Mouse (Mus musculus) liver, embryonic 13.5 days (tissue): ENCODE results near the gene Rasgef1c. TPM values are rescaled to one million over a fixed set of nuclear protein-coding genes. Genes with fewer than 3 reads are reported as not detected.

Experiments used
- ATAC-seq: fragments of 200-750 bp; cut with Nextera tagmentation; 2 replicates; pipeline ENCODE4 v1.8.0; 2017; ENCODE audit warnings: low read depth, mild to moderate bottlenecking, moderate number of reproducible peaks, moderate library complexity
- DNase-seq: peaks from one replicate; pipeline ENCODE4 v3.0.0; 2022
- H3K27ac ChIP-seq: fragments of 300-500 bp; sonication (generic); 2 replicates; pipeline ENCODE4 v1.5.1; 2015; ENCODE audit warnings: moderate library complexity, mild to moderate bottlenecking, inconsistent platforms
- H3K27me3 ChIP-seq: fragments of 300-500 bp; sonication (generic); 2 replicates; pipeline ENCODE4 v1.6.1; 2015; ENCODE audit warnings: mild to moderate bottlenecking, inconsistent platforms
- H3K36me3 ChIP-seq: fragments of 300-500 bp; sonication (generic); 2 replicates; pipeline ENCODE4 v1.6.1; 2015; ENCODE audit warnings: mild to moderate bottlenecking, inconsistent platforms
- H3K4me1 ChIP-seq: fragments of 300-500 bp; sonication (generic); replicated peaks from 2 replicates; pipeline ENCODE4 v1.6.1; 2015; ENCODE audit warnings: inconsistent platforms
- H3K4me2 ChIP-seq: fragments of 300-500 bp; sonication (generic); 2 replicates; pipeline ENCODE4 v1.6.1; 2015; ENCODE audit warnings: inconsistent platforms, mild to moderate bottlenecking, moderate library complexity
- H3K4me3 ChIP-seq: fragments of 300-500 bp; sonication (generic); replicated peaks from 2 replicates; pipeline ENCODE4 v1.5.1; 2015; ENCODE audit warnings: mild to moderate bottlenecking, inconsistent platforms
- H3K9ac ChIP-seq: fragments of 300-500 bp; sonication (generic); 2 replicates; pipeline ENCODE4 v1.6.1; 2015; ENCODE audit warnings: mild to moderate bottlenecking, inconsistent platforms
- H3K9me3 ChIP-seq: fragments of 300-500 bp; sonication (generic); replicated peaks from 2 replicates; pipeline ENCODE4 v1.6.1; 2016; ENCODE audit warnings: inconsistent platforms
- WGBS: fragments of 180-500 bp; shearing (Covaris S2); methylation state at CpG from one replicate; pipeline ENCODE4 v1.1.7; 2015; ENCODE audit not compliant: insufficient replicate concordance; 5-methylcytosine and 5-hydroxymethylcytosine counted together
- polyA plus RNA-seq: library from polyadenylated mRNA; unstranded; fragments of >200 nt; fragmentation: Nextera tagmentation; extraction: Ambion mirVana; gene quantifications from 2 replicates; pipeline ENCODE4 v1.2.1, GENCODE M21; 2015

The Rasgef1c gene
- polyA plus RNA-seq, 1 experiment from 2014 or later: not detected

DNA sequence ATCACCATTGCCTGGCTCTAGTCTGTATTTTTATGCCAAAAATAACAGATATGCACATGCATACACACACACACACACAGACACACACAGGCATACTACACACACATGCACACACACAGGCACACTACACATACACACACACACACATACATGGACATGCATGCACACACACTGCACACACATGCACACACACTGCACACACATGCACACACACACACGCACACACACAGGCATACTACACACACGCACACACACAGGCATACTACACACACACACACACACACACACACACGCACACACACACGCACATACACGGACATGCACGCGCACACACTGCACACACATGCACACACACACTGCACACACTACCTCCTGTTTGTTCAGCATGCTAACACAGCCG lies 77.3 kb downstream of the Rasgef1c start:
- no peak overlapping the region for H3K4me3 ChIP-seq
- no peak overlapping the region; the same call in 1 of the 2 replicates for H3K27ac ChIP-seq
- ATAC-seq (no peak), DNase-seq (no peak)
- no peaks in the 10 kb centered on the region for H3K27me3 ChIP-seq
- H3K4me1 ChIP-seq: peaks cover 41% of the 10 kb centered on the region
- 0 out of 2 replicates have a peak, but pooled peaks cover 4% of the 10 kb centered on the region for H3K9me3 ChIP-seq
- no peaks in the 10 kb centered on the region for H3K36me3 ChIP-seq
- WGBS: 79% methylated on average over 8 of the region's 8 CpGs
- no peak overlapping the region for H3K9ac ChIP-seq
- no peak overlapping the region for H3K4me2 ChIP-seq

DNA sequence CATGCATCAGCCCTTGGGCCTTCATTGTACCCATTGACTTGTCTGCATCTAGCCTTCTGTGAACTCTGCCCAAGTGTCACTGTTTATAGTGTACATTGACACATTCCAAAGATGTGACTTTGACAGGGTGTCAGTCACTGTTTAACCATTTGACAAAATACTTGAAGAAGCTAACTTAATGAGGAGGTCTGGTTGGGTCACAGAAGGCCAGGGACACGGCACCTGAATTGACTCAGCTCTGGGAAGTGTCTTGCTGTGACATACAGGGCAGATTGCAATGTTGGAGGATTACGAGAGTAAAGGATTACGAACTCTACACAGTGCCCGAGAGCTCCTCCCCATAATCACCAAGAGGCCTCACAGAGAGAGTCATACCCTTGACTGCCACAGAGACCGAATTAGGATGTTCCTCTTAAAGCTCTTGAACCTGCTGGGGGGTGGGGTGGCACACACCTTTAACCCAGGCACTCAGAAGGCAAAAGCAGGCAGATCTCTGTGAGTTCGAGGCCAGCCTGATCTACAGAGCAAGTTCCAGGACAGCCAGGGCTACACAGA lies 79.1 kb downstream of the Rasgef1c start:
- peak overlapping the region; percentile 46 for H3K9ac ChIP-seq
- peak overlapping the region; percentile 52; the same call in 1 of the 2 replicates for H3K4me2 ChIP-seq

GRCm38 (mm10) chr11:49981321-49981963 lies 79.8 kb downstream of the Rasgef1c start:
- DNase-seq (peak; percentile 70), ATAC-seq (peak; percentile 82)
- Histone ChIP-seq H3K9me3 (no peaks in the 10 kb centered on the region), H3K9ac (peak overlapping the region; percentile 46), H3K4me1 (peaks cover 64% of the 10 kb centered on the region), H3K4me2 (peak overlapping the region; percentile 52), H3K36me3 (no peaks in the 10 kb centered on the region), H3K27me3 (no peaks in the 10 kb centered on the region), H3K27ac (peak overlapping the region; percentile 86), H3K4me3 (no peak overlapping the region; the same call in 1 of the 2 replicates)
- WGBS: 8% methylated on average over 7 of the region's 7 CpGs

More for the DNA sequence above, 79.1 kb downstream of the Rasgef1c start:
- H3K27me3 ChIP-seq: no peaks in the 10 kb centered on the region
- peaks cover 59% of the 10 kb centered on the region for H3K4me1 ChIP-seq
- WGBS: 39% methylated on average over 6 of the region's 6 CpGs
- H3K4me3 ChIP-seq: no peak overlapping the region
- no peaks in the 10 kb centered on the region for H3K9me3 ChIP-seq
- DNase-seq (peak; percentile 17), ATAC-seq (no peak)
- no peaks in the 10 kb centered on the region for H3K36me3 ChIP-seq
- peak overlapping the region; percentile 86 for H3K27ac ChIP-seq

- Histone ChIP-seq H3K4me2 (peak overlapping the region; percentile 52), H3K4me3 (no peak overlapping the region), H3K4me1 (peaks cover 64% of the 10 kb centered on the region), H3K36me3 (no peaks in the 10 kb centered on the region), H3K27ac (peak overlapping the region; percentile 86), H3K9me3 (no peaks in the 10 kb centered on the region), H3K9ac (peak overlapping the region; percentile 46; the same call in 1 of the 2 replicates), H3K27me3 (no peaks in the 10 kb centered on the region)
- ATAC-seq: no peak
- WGBS: 34% methylated on average over 4 of the region's 4 CpGs
- no peak for DNase-seq
These were observed 80.5 kb downstream of the Rasgef1c start for GRCm38 (mm10) chr11:49982094-49982493.

DNA sequence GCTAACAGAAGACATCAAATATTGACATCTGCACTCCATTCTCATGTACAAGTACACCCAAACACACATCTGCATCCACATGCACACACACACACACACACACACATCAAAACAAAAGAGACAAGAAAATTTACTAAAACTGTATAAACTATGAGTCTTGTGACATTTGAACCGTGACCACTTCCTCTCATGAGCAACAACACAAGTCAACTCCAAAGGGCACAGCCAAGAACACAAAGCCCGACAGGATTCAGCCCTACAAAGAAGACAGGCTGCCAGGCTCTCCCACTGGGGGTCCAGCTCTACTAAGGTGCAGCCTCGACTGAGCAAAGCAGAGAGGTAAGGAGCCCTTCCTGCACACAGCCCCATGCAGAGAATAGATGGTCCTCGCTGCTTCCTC lies 81.2 kb downstream of the Rasgef1c start:
- ATAC-seq (no peak), DNase-seq (no peak)
- H3K4me1 ChIP-seq: peaks cover 64% of the 10 kb centered on the region
- H3K36me3 ChIP-seq: no peaks in the 10 kb centered on the region
- no peak overlapping the region for H3K9ac ChIP-seq
- no peak overlapping the region for H3K4me2 ChIP-seq
- WGBS: 33% methylated on average over 4 of the region's 4 CpGs
- H3K9me3 ChIP-seq: no peaks in the 10 kb centered on the region
- H3K27ac ChIP-seq: peak overlapping the region; percentile 86
- no peaks in the 10 kb centered on the region for H3K27me3 ChIP-seq
- no peak overlapping the region for H3K4me3 ChIP-seq

- Histone ChIP-seq H3K9ac (no peak overlapping the region; the same call in 1 of the 2 replicates), H3K36me3 (no peaks in the 10 kb centered on the region), H3K27me3 (no peaks in the 10 kb centered on the region), H3K4me2 (no peak overlapping the region), H3K4me3 (no peak overlapping the region), H3K9me3 (no peaks in the 10 kb centered on the region), H3K27ac (peak overlapping the region; percentile 88), H3K4me1 (peaks cover 64% of the 10 kb centered on the region)
- WGBS: 63% methylated on average over 4 of the region's 4 CpGs
- DNase-seq (no peak), ATAC-seq (no peak)
These were observed 82.4 kb downstream of the Rasgef1c start for GRCm38 (mm10) chr11:49983875-49984552.

DNA sequence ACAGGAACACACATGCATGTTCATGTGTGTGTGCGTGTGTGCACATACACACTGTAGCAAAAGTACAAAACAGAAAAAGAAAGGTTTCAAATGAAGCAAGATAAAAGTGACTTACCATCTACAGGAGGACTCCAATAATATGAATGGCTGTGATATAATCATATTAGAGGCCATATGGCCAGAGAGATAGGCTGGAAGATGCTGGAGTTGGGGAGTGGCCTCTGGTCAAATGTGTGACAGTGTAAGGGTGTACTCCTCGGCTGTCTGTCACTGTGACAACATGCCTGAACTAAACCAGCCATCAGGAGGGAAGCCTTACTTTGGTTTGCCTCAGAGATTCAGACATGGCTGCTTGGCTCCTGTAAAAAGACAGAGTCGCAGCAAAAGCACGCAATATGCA lies 83.4 kb downstream of the Rasgef1c start:
- peaks cover 62% of the 10 kb centered on the region for H3K4me1 ChIP-seq

GRCm38 (mm10) chr11:49986277-49987036 lies 84.8 kb downstream of the Rasgef1c start:
- H3K36me3 ChIP-seq: no peaks in the 10 kb centered on the region
- ATAC-seq (peak; percentile 39; the same call in 1 of the 2 replicates), DNase-seq (peak; percentile 53)
- no peak overlapping the region for H3K4me2 ChIP-seq
- peaks cover 47% of the 10 kb centered on the region for H3K4me1 ChIP-seq
- H3K9me3 ChIP-seq: no peaks in the 10 kb centered on the region
- WGBS: 18% methylated on average over 10 of the region's 10 CpGs
- H3K4me3 ChIP-seq: no peak overlapping the region
- H3K9ac ChIP-seq: no peak overlapping the region
- no peaks in the 10 kb centered on the region for H3K27me3 ChIP-seq
- H3K27ac ChIP-seq: peak overlapping the region; percentile 88; the same call in 1 of the 2 replicates

More for the DNA sequence above, 83.4 kb downstream of the Rasgef1c start:
- DNase-seq (peak; percentile 65), ATAC-seq (peak; percentile 84)
- peak overlapping the region; percentile 88 for H3K27ac ChIP-seq
- H3K4me2 ChIP-seq: peak overlapping the region; percentile 42
- peak overlapping the region; percentile 41 for H3K9ac ChIP-seq
- no peaks in the 10 kb centered on the region for H3K36me3 ChIP-seq
- 51% methylated on average over 4 of the region's 4 CpGs for WGBS
- H3K4me3 ChIP-seq: no peak overlapping the region
- no peaks in the 10 kb centered on the region for H3K27me3 ChIP-seq
- no peaks in the 10 kb centered on the region for H3K9me3 ChIP-seq

DNA sequence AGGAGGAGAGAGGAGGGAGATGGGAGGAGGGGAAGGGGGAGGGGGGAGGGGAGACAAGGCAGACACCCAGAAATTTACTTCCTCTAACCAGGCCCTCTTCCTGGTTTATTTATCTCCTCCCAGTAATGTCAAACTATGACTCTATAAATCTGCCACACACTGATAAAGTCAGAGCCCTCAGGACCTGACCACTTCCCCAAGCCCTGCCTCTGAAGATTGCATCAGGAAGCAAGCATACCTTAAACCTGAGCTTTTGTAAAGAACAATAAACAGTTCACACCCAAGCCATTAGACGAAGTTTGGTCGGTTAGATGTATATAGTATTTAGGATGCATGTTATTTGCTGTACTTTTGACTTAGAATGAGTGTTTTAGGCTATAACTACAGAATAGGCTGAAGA lies 92.9 kb downstream of the Rasgef1c start:
- H3K9ac ChIP-seq: no peak overlapping the region
- ATAC-seq (peak; percentile 73), DNase-seq (peak; percentile 11)
- no peaks in the 10 kb centered on the region for H3K36me3 ChIP-seq
- H3K4me3 ChIP-seq: no peak overlapping the region
- H3K4me1 ChIP-seq: peaks cover 28% of the 10 kb centered on the region
- H3K27me3 ChIP-seq: no peaks in the 10 kb centered on the region
- no peak overlapping the region for H3K4me2 ChIP-seq
- 18% methylated on average over 2 of the region's 2 CpGs for WGBS
- H3K27ac ChIP-seq: no peak overlapping the region
- no peaks in the 10 kb centered on the region for H3K9me3 ChIP-seq

- no peak overlapping the region for H3K4me3 ChIP-seq
- H3K4me1 ChIP-seq: peaks cover 28% of the 10 kb centered on the region
- no peak for ATAC-seq
- no peak overlapping the region for H3K9ac ChIP-seq
- WGBS: 36% methylated on average over 4 of the region's 4 CpGs
- H3K27ac ChIP-seq: no peak overlapping the region; the same call in 1 of the 2 replicates
- H3K36me3 ChIP-seq: no peaks in the 10 kb centered on the region
- no peak overlapping the region for H3K4me2 ChIP-seq
- H3K9me3 ChIP-seq: no peaks in the 10 kb centered on the region
- DNase-seq: no peak
- no peaks in the 10 kb centered on the region for H3K27me3 ChIP-seq
These were observed 94.8 kb downstream of the Rasgef1c start for GRCm38 (mm10) chr11:49996398-49996797.

DNA sequence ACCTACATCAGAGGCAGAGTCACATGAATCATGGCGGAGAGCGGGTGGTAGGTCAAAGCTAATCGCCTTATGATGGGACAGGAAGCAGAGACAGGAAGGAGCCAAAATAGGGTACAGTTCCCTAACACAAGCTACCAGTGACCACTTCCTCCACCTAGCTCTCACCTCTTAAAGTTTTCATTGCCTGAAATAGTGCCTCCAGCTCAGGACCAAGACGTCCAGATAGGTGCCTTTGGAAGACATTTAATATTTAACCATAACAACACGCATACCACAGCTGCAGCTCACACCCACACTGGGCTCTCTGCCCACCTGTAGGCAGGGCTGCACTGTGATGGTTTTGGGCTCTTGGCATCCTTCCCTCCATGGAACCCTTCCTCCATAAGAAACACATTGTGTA lies 95.7 kb downstream of the Rasgef1c start:
- Histone ChIP-seq H3K4me1 (peaks cover 31% of the 10 kb centered on the region), H3K36me3 (no peaks in the 10 kb centered on the region), H3K4me3 (no peak overlapping the region), H3K27me3 (no peaks in the 10 kb centered on the region), H3K9ac (no peak overlapping the region), H3K27ac (no peak overlapping the region), H3K4me2 (no peak overlapping the region), H3K9me3 (no peaks in the 10 kb centered on the region)
- no peak for ATAC-seq
- WGBS: 49% methylated on average over 5 of the region's 5 CpGs
- no peak for DNase-seq
